Mouse (Mus musculus): ENCODE data around the gene Slc6a19. TPM values are rescaled to one million over a fixed set of nuclear protein-coding genes. Genes with fewer than 3 reads are reported as not detected.

Slc6a19 gene
- polyA plus RNA-seq, 1 experiment = 1.6 TPM

DNA sequence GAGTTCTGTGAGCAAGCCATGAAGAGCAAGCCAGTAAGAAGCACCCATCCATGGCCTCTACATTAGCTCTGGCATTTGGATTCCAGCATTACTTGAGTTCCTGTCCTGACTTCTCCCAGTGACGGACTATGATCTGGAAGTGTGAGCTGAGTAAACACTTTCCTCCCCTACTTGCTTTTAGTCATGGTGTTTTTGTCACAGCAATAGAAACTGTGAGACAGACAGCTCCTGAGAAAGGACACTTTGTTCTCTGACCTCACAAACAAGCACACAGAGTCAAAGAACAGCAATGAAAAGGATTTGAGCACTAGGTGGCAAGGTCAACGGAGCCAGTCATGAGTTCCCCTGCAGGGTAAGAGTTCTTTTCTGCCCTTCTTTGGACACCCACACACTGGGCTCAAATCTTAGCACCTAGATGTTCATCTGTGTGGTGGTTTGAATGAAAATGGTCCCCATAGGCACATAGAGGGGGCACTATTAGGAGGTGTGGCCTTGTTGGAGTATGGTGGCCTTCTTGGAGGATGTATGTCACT lies 44.4 kb downstream of the Slc6a19 start:
- no peak for DNase-seq (ENCODE audit: low read depth)

DNA sequence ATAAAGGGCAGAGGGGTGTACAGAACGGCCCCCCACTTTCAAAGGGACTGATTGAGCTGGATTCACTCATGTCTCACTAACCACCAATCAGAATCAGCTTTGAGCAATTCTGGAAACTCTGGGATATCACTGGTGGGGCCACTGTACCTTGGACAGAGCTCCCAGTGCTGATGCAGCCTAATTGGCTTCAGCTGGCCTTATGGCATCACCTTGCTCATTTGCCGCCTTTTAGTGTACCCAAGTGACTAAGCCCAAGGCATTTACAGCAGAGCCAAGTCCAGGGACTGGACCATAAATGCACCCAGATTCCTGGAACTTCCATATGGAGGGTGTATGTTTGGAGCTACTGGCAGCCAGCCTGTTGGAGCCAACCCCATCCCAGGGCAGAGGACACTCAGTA lies 45.7 kb downstream of the Slc6a19 start:
- DNase-seq (ENCODE audit: low read depth) = no peak

DNA sequence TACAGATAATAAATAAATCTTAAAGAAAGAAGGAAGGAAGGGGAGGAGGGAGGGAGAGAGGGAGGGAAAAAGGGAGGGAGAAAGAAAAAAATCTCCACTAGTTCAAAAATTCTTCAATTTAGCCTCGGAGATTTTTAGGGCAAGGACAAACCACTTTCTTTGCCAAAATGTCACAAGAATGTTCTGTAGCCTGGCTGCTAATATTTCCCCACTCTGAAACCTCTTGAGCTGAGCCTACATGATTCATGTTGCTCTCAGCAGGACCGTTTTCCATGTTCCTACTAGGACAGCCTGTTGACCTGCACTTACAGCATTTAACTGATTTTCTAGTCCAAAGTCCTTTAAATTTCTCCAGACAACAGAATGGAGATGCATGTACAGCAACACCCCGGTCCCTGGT lies 49.7 kb downstream of the Slc6a19 start:
- no peak for DNase-seq (ENCODE audit: low read depth)

DNA sequence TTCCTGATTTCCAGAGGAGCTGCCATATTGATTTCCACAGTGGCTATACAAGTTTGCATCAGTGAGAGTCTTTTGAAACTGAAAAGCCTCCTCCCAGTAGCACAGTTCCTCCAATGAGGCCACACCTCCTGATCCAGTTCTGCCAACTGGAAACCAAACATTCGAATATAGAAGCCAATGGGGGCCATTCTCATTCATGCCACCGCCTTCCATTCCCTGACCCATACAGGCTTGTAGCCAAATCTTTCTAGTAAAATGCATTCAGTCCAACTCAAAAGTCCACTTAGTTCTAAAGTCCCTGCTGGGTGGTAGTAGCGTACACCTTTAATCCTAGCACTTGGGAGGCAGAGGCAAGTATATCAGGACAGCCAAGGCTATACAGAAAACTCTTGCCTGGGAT lies 51.4 kb downstream of the Slc6a19 start:
- no peak for DNase-seq (ENCODE audit: low read depth)

DNA sequence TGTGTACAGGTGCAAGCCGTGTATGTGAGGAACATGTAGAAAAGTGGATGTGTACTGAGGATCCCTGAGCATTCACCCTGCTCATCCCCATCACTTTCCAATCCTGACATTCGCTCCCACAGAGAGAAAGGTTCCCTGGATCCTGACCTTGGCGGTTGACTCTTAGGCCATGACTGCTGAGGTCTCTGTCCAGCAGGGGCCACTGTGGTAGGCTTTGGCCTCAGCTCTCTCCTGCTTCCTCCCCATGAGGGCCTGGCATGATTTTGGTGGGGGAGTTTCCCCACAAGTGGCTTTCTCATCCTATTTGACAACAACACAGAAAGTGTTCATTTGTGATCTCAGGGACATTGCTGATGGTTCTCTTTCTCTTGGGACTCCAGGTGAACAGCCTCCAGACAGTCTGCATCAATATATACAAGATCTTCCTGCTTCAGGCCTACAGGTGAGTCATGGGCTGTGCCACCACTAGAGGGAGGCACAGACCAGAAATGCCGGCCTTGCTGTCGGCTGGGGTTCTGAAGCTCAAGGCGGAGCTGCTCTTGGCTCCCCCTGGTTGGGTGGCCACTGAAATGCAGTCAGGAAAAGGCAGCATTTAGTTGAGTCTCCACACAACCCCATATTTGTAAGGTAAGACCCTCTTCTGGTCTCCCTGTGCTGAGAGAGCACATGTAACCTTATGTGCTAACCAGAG lies 58.1 kb downstream of the Slc6a19 start:
- no peak for DNase-seq (ENCODE audit: low read depth)

DNA sequence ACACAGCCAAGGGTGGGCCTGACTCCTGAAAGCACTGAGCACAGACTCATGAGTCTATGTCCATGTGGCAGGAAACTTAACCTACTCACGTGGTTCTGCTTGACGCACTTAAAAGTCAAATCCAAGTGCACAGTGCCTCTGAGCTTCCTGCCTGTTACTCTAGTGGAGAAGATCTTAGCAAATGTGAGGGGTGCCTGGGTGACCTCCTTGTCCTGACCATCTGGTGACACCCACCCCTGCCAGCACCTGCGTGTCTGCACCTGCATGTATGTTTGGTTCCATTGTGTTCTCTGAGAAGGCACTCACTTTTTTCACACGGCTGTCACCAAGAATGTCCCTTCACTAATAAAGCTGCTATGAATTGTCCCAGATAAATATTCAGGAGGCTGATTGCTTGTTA lies 63.4 kb downstream of the Slc6a19 start:
- DNase-seq (ENCODE audit: low read depth) = no peak

DNA sequence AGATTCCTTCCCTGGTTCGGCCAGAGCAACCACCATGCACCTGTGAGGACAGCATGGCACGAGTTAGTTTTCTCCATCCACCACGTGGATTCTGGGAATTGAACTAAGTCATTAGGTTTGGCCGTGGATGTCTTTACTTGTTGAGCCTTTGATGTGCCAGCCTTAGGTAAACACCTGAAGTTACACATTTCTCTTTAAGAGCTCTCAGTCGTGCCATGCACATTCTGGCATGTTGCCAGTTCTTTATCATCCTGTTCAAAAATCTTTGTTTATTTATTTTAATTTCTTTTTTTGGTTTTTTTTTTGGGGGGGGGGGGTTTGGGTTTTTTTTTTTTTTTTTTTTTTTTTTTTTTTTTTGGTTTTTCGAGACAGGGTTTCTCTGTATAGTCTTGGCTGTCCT lies 66.8 kb downstream of the Slc6a19 start:
- DNase-seq (ENCODE audit: low read depth) = no peak

DNA sequence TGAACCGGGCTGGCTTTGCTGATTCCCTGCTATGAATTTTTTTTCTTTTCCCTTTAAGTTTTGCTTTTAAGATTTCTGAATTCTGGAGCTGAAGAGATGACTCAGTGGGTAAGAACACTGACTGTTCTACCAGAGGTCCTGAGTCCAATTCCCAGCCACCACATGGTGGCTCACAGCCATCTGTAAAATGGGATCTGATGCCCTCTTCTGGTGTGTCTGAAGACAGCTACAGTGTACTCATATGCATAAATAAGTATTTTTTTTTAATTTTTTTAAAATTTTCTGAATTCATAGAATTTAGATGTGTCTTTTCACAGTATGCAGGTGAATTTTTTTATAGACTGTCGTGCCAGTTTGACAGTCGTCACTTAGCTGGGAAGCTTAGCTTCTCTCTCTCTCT lies 72.8 kb downstream of the Slc6a19 start:
- no peak for DNase-seq (ENCODE audit: low read depth)

Other genes with a start within 250 kb of the Slc6a19 start
- gene Lpcat1, start 237.7 kb downstream of the Slc6a19 start, polyA plus RNA-seq (2012; rRNA removed) = 19.8 and 23.4 TPM in 2 replicates
- gene Slc6a3, start 168.1 kb downstream of the Slc6a19 start, polyA plus RNA-seq (2012; rRNA removed) = 0.05 TPM in 1 of 2 replicates, not detected in the other
- gene Clptm1l, start 100.9 kb downstream of the Slc6a19 start, polyA plus RNA-seq (2012; rRNA removed) = 211 and 238 TPM in 2 replicates
- 4.4 and 4.6 TPM in 2 replicates for gene Tert, start 78.0 kb downstream of the Slc6a19 start, polyA plus RNA-seq (2012; rRNA removed)
- gene Slc6a18, start 26.8 kb downstream of the Slc6a19 start, polyA plus RNA-seq (2012; rRNA removed) = 1.5 and 2.4 TPM in 2 replicates
- gene Slc12a7, start 28.2 kb upstream of the Slc6a19 start, polyA plus RNA-seq (2012; rRNA removed) = 36.2 and 42.9 TPM in 2 replicates
- gene Nkd2, start 142.8 kb upstream of the Slc6a19 start, polyA plus RNA-seq (2012; rRNA removed) = 4.6 and 5.8 TPM in 2 replicates
- 0.38 and 0.56 TPM in 2 replicates for gene Trip13, start 232.9 kb upstream of the Slc6a19 start, polyA plus RNA-seq (2012; rRNA removed)
- 21.8 and 28.1 TPM in 2 replicates for gene Brd9, start 232.9 kb upstream of the Slc6a19 start, polyA plus RNA-seq (2012; rRNA removed)